10 mouse cellular contexts compared by ENCODE assay signal in genomic region chr1:31337087-31337486, GRCm38 (mm10).
DNase-seq lines count a peak whose midpoint lies in the region.
"Had no signal": no experiment of that assay in that cellular context is flagged by ENCODE, and none has a peak within 500 bp of the region (broad histone marks: within the 10 kb centered on the region; RNA-seq: fewer than 3 reads in every experiment).

No protein-coding gene starts in this region.

- no peaks in the 10 kb centered on the region for H3K27me3 ChIP-seq in forebrain, embryonic 10.5 days (ENCODE audit: poor library complexity, severe bottlenecking)
- H3K27me3 ChIP-seq: neural tube, embryonic 13.5 days had no signal

- no peaks in the 10 kb centered on the region for H3K9me3 ChIP-seq in forebrain, embryonic 10.5 days
- H3K9me3 ChIP-seq: neural tube, embryonic 13.5 days had no signal

- DNase-seq in cerebellum, postnatal 14 days = peak; percentile 12 to 40
- no peak for DNase-seq in cerebellum, adult 11 months
- DNase-seq in layer of hippocampus, adult 11-12 months (ENCODE audit: low spot score) = peak; percentile 7
- DNase-seq in layer of hippocampus, adult 9-11 months = no peak
- peak; percentile 7 to 37 for DNase-seq in right cerebral cortex, adult 2 months (ENCODE audit: low spot score in 2 of 2)
- no peak for DNase-seq in right cerebral cortex, postnatal 4 days
- DNase-seq in natural killer cell, adult 2 months (ENCODE audit: low spot score in 2 of 2) = no peak
- no peak for DNase-seq in forebrain, embryonic 10.5 days (ENCODE audit: extremely low spot score, low spot score)
- DNase-seq: adrenal gland, postnatal 25 days had no signal

- no peaks in the 10 kb centered on the region for H3K36me3 ChIP-seq in forebrain, embryonic 10.5 days (replicated peaks)
- H3K36me3 ChIP-seq: neural tube, embryonic 13.5 days had no signal

- no peak overlapping the region for H3K27ac ChIP-seq in forebrain, embryonic 10.5 days
- H3K27ac ChIP-seq: neural tube, embryonic 13.5 days had no signal

- no peak overlapping the region for H3K4me3 ChIP-seq in forebrain, embryonic 10.5 days
- H3K4me3 ChIP-seq: neural tube, embryonic 13.5 days had no signal

- 68% methylated on average over 4 of the region's 4 CpGs for WGBS in forebrain, embryonic 10.5 days

- no peaks in the 10 kb centered on the region for H3K4me1 ChIP-seq in forebrain, embryonic 10.5 days
- H3K4me1 ChIP-seq: neural tube, embryonic 13.5 days had no signal

Comparison
In these comparisons a context has a peak if more than half of its experiments do, and no peak if none do; other contexts are left out.
1. DNase-seq: peak in cerebellum, postnatal 14 days (2 of 2), layer of hippocampus, adult 11-12 months (single experiment) and right cerebral cortex, adult 2 months (2 of 2); none in cerebellum, adult 11 months (single experiment), layer of hippocampus, adult 9-11 months (single experiment), right cerebral cortex, postnatal 4 days (single experiment), natural killer cell, adult 2 months (0 of 2) and forebrain, embryonic 10.5 days (single experiment).